Mouse (Mus musculus) forebrain, embryonic 14.5 days (tissue): Measurements from ENCODE around the gene Gm27029. TPM values are rescaled to one million over a fixed set of nuclear protein-coding genes. Genes with fewer than 3 reads are reported as not detected.

Source experiments
- ATAC-seq: fragments of 200-750 bp; cut with Nextera tagmentation; 2 replicates; pipeline ENCODE4 v1.8.0; 2017; ENCODE audit warnings: mild to moderate bottlenecking, moderate library complexity
- DNase-seq: peaks from one replicate; pipeline ENCODE4 v3.0.0-alpha.2; 2015; ENCODE audit warnings: low spot score
- H3K27ac ChIP-seq: fragments of 300-500 bp; sonication (generic); 2 replicates; pipeline ENCODE4 v1.5.1; 2014; ENCODE audit warnings: low read depth, mild to moderate bottlenecking, control low read depth, low read length, moderate library complexity
- H3K27me3 ChIP-seq: fragments of 300-500 bp; sonication (generic); replicated peaks from 2 replicates; pipeline ENCODE4 v1.6.1; 2014; ENCODE audit warnings: low read length, control low read depth, mixed read lengths; ENCODE audit not compliant: control insufficient read depth, insufficient read depth
- H3K36me3 ChIP-seq: fragments of 300-500 bp; sonication (generic); 2 replicates; pipeline ENCODE4 v1.6.1; 2014; ENCODE audit warnings: low read length, control low read depth; ENCODE audit not compliant: control insufficient read depth, insufficient read depth
- H3K4me1 ChIP-seq: fragments of 300-500 bp; sonication (generic); 2 replicates; pipeline ENCODE4 v1.6.1; 2014; ENCODE audit warnings: antibody characterized with exemption, low read length, control low read depth; ENCODE audit not compliant: control insufficient read depth, insufficient read depth
- H3K4me2 ChIP-seq: fragments of 300-500 bp; sonication (generic); 2 replicates; pipeline ENCODE4 v1.6.1; 2014; ENCODE audit warnings: mild to moderate bottlenecking, control low read depth, low read length
- H3K4me3 ChIP-seq: fragments of 300-500 bp; sonication (generic); 2 replicates; pipeline ENCODE4 v1.5.1; 2014; ENCODE audit warnings: low read depth, low read length, control low read depth
- H3K9ac ChIP-seq: fragments of 300-500 bp; sonication (generic); 2 replicates; pipeline ENCODE4 v1.6.1; 2014; ENCODE audit warnings: mild to moderate bottlenecking, low read length, control low read depth, moderate library complexity
- H3K9me3 ChIP-seq: fragments of 300-500 bp; sonication (generic); replicated peaks from 2 replicates; pipeline ENCODE4 v1.6.1; 2016; ENCODE audit warnings: low read length, control low read depth, mixed read lengths; ENCODE audit not compliant: control insufficient read depth
- WGBS: fragments of 180-500 bp; shearing (Covaris S2); extraction: QIAGEN DNeasy Blood & Tissue Kit; methylation state at CpG from one replicate; pipeline ENCODE4 v1.1.7; 2014; 5-methylcytosine and 5-hydroxymethylcytosine counted together
- polyA plus RNA-seq: library from polyadenylated mRNA; unstranded; fragments of >200 nt; fragmentation: Nextera tagmentation; extraction: Ambion mirVana; gene quantifications from 2 replicates; pipeline ENCODE4 v1.2.1, GENCODE M21; 2014

Gm27029 gene
- polyA plus RNA-seq, 1 experiment from 2014 or later: 6.8 TPM

- WGBS: 85% methylated on average over 5 of the region's 5 CpGs
- Histone ChIP-seq H3K4me1 (peaks cover 10% of the 10 kb centered on the region; the same call in 1 of the 2 replicates), H3K27ac (no peak overlapping the region), H3K27me3 (no peaks in the 10 kb centered on the region), H3K4me3 (no peak overlapping the region), H3K4me2 (no peak overlapping the region), H3K36me3 (no peaks in the 10 kb centered on the region), H3K9me3 (no peaks in the 10 kb centered on the region), H3K9ac (no peak overlapping the region)
- ATAC-seq (no peak), DNase-seq (no peak)
Measured at GRCm38 (mm10) chr11:101420148-101420547, 4.4 kb downstream of the Gm27029 start.

DNA sequence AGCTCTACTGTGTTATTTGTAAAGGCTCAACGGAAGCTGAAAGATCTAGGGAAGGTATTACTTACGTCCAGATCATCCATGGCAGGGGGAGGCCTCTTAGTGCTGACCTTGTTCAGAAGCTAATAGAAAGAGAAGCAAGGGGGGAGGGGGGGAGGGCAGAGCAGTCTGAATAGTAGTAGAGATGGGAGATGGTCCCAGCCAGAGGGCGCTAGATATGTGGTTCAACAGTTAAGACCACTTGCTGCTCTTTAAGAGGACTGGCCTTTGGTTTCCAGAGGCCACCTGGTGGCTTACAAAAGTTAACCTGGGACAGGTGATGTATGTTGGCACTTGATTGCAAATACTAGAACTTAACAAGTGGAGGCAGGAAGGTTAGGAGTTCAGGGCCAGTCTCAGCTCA, 5.0 kb downstream of the Gm27029 start:
- Histone ChIP-seq H3K36me3 (no peaks in the 10 kb centered on the region), H3K27ac (no peak overlapping the region), H3K4me1 (peaks cover 10% of the 10 kb centered on the region; the same call in 1 of the 2 replicates), H3K27me3 (no peaks in the 10 kb centered on the region), H3K9me3 (no peaks in the 10 kb centered on the region), H3K4me3 (no peak overlapping the region), H3K4me2 (no peak overlapping the region), H3K9ac (no peak overlapping the region)
- DNase-seq (peak; percentile 26), ATAC-seq (no peak)
- 23% methylated on average over 3 of the region's 3 CpGs for WGBS

DNA sequence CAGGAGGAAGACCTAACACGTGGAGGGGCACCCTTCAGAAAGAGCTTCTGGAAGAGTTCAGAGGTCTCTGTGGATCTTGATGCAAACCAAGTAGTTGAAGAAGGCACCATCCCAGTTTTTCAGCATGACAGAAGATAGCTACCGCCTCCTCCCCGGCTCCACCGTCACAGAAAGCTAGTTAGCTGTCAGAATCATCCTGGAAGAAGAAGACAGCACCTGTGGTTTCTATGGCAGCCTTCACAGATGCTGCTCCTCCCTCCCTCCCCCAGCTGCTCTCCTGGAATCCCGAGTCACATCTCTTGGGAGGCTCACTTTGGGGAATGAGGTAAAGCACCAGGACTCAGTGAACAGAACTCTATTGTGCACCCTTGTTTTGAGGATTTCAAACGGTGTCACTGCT, 5.6 kb downstream of the Gm27029 start:
- ATAC-seq: no peak
- no peak overlapping the region for H3K4me2 ChIP-seq
- H3K27me3 ChIP-seq: no peaks in the 10 kb centered on the region
- H3K9ac ChIP-seq: no peak overlapping the region
- no peaks in the 10 kb centered on the region for H3K9me3 ChIP-seq
- no peak overlapping the region for H3K4me3 ChIP-seq
- WGBS: 53% methylated on average over 6 of the region's 6 CpGs
- peaks cover 4% of the 10 kb centered on the region; the same call in 1 of the 2 replicates for H3K4me1 ChIP-seq
- peaks cover under 1% of the 10 kb centered on the region; the same call in 1 of the 2 replicates for H3K36me3 ChIP-seq
- H3K27ac ChIP-seq: no peak overlapping the region
- DNase-seq: no peak

- H3K27ac ChIP-seq: peak within 1 kb of the TSS; percentile 81
- H3K4me1 ChIP-seq: peaks cover 3% of the 10 kb centered on the region; the same call in 1 of the 2 replicates
- peak within 1 kb of the TSS; percentile 85 for H3K9ac ChIP-seq
- peak; percentile 89 for DNase-seq
- H3K36me3 ChIP-seq: peaks cover 10% of the 10 kb centered on the region
- H3K9me3 ChIP-seq: no peaks in the 10 kb centered on the region
- no peaks in the 10 kb centered on the region for H3K27me3 ChIP-seq
- under 1% methylated on average over 45 of the region's 45 CpGs for WGBS
- ATAC-seq: peak; percentile 85
- H3K4me3 ChIP-seq: peak within 1 kb of the TSS; percentile 78
- H3K4me2 ChIP-seq: peak within 1 kb of the TSS; percentile 89
Measured at GRCm38 (mm10) chr11:101417101-101417855, 7.3 kb downstream of the Gm27029 start, which contains the start of gene Aarsd1. Gene Aarsd1 (minus strand): TSS chr11:101417615.

DNA sequence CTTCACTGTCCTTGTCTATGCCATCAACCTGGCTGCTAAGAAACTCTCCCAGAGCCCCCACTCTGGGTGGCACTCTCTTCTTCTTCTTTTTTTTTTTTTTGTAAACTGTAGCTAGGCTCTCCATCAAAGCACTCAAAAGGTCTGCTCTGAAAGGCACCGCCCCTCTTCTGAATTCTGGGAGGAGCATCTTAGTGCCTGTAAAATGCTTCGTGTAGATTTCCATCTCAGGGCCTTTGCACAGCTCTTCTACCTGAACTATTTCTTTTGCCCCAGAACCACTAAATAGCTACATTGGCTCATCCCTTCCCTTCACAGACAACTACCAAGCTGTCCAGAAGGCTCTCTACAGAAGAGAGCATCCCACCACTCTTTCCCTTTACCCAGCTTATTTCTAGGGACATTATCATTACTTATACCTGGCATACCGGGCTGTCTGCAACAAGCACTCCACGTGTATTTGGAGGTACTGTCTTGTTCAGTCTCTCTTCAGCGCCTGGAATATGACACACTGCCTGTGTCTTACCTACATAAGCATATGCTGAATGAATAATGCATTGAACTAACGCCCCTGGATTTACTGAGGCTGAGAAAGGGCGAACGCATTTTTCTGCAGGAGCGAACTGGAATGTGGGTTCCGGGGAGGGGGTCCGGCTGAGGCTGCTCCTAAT, 8.0 kb downstream of the Gm27029 start:
- peak overlapping the region; percentile 85 for H3K9ac ChIP-seq
- H3K9me3 ChIP-seq: no peaks in the 10 kb centered on the region
- H3K4me1 ChIP-seq: peaks cover 3% of the 10 kb centered on the region; the same call in 1 of the 2 replicates
- ATAC-seq (peak; percentile 61), DNase-seq (peak; percentile 22)
- H3K4me2 ChIP-seq: peak overlapping the region; percentile 89
- WGBS: 2% methylated on average over 11 of the region's 11 CpGs
- peak overlapping the region; percentile 81 for H3K27ac ChIP-seq
- no peaks in the 10 kb centered on the region for H3K27me3 ChIP-seq
- peak overlapping the region; percentile 78 for H3K4me3 ChIP-seq
- H3K36me3 ChIP-seq: peaks cover 16% of the 10 kb centered on the region

GRCm38 (mm10) chr11:101415306-101415705, 9.3 kb downstream of the Gm27029 start:
- Histone ChIP-seq H3K4me2 (no peak overlapping the region), H3K4me1 (peaks cover 3% of the 10 kb centered on the region; the same call in 1 of the 2 replicates), H3K9ac (no peak overlapping the region), H3K27me3 (no peaks in the 10 kb centered on the region), H3K4me3 (no peak overlapping the region), H3K27ac (no peak overlapping the region), H3K36me3 (peaks cover 29% of the 10 kb centered on the region), H3K9me3 (no peaks in the 10 kb centered on the region)
- ATAC-seq (no peak), DNase-seq (no peak)
- 89% methylated on average over 2 of the region's 2 CpGs for WGBS

GRCm38 (mm10) chr11:101395110-101395509, 29.5 kb downstream of the Gm27029 start:
- H3K36me3 ChIP-seq: no peaks in the 10 kb centered on the region
- H3K4me2 ChIP-seq: no peak overlapping the region
- H3K27ac ChIP-seq: no peak overlapping the region
- no peak overlapping the region for H3K4me3 ChIP-seq
- 4% methylated on average over 8 of the region's 8 CpGs for WGBS
- H3K9me3 ChIP-seq: no peaks in the 10 kb centered on the region
- H3K9ac ChIP-seq: 0 out of 2 replicates have a peak overlapping the region, but pooled peaks have one; percentile 1
- ATAC-seq (peak; percentile 62; the same call in 1 of the 2 replicates), DNase-seq (peak; percentile 92)
- no peaks in the 10 kb centered on the region for H3K27me3 ChIP-seq
- no peaks in the 10 kb centered on the region for H3K4me1 ChIP-seq

GRCm38 (mm10) chr11:101381817-101382216, 42.8 kb downstream of the Gm27029 start:
- no peak overlapping the region for H3K4me2 ChIP-seq
- no peak overlapping the region for H3K9ac ChIP-seq
- 9% methylated on average over 4 of the region's 4 CpGs for WGBS
- no peak overlapping the region for H3K27ac ChIP-seq
- ATAC-seq: no peak
- H3K4me3 ChIP-seq: no peak overlapping the region
- no peaks in the 10 kb centered on the region for H3K27me3 ChIP-seq
- no peaks in the 10 kb centered on the region for H3K36me3 ChIP-seq
- H3K4me1 ChIP-seq: no peaks in the 10 kb centered on the region
- peak; percentile 1 for DNase-seq
- H3K9me3 ChIP-seq: no peaks in the 10 kb centered on the region

GRCm38 (mm10) chr11:101378926-101379325, 45.7 kb downstream of the Gm27029 start:
- H3K36me3 ChIP-seq: no peaks in the 10 kb centered on the region
- WGBS: 83% methylated on average over 6 of the region's 6 CpGs
- H3K9me3 ChIP-seq: no peaks in the 10 kb centered on the region
- no peak overlapping the region for H3K27ac ChIP-seq
- H3K4me1 ChIP-seq: no peaks in the 10 kb centered on the region
- no peaks in the 10 kb centered on the region for H3K27me3 ChIP-seq
- ATAC-seq: no peak
- H3K4me3 ChIP-seq: no peak overlapping the region
- no peak overlapping the region for H3K4me2 ChIP-seq
- no peak overlapping the region for H3K9ac ChIP-seq
- no peak for DNase-seq
